Mouse (Mus musculus) intestine, embryonic 14.5 days (tissue): ENCODE results near the gene Spsb2. TPM values are rescaled to one million over a fixed set of nuclear protein-coding genes. Genes with fewer than 3 reads are reported as not detected.
"Not testable (repeated sequence)": the region's sequence is repeated elsewhere in the genome, so short reads cannot be mapped to it uniquely, and the experiment has no call there.

Source experiments
- ATAC-seq: fragments of 200-750 bp; cut with Nextera tagmentation; replicated peaks from 2 replicates; pipeline ENCODE4 v1.8.0; 2017; ENCODE audit warnings: low read depth, moderate number of reproducible peaks, moderate TSS enrichment, moderate library complexity; ENCODE audit not compliant: low FRiP score, low TSS enrichment
- DNase-seq: peaks from one replicate; pipeline ENCODE4 v3.0.0-alpha.2; 2018; ENCODE audit warnings: low spot score
- H3K27ac ChIP-seq: fragments of 300-500 bp; sonication (generic); 2 replicates; pipeline ENCODE4 v1.5.1; 2014; ENCODE audit warnings: low read depth, mild to moderate bottlenecking, control low read depth
- H3K27me3 ChIP-seq: fragments of 300-500 bp; sonication (generic); replicated peaks from 2 replicates; pipeline ENCODE4 v1.6.1; 2014; ENCODE audit warnings: low read length, control low read depth; ENCODE audit not compliant: control insufficient read depth, insufficient read depth
- H3K36me3 ChIP-seq: fragments of 300-500 bp; sonication (generic); 2 replicates; pipeline ENCODE4 v1.6.1; 2014; ENCODE audit warnings: low read length, control low read depth; ENCODE audit not compliant: control insufficient read depth, insufficient read depth
- H3K4me1 ChIP-seq: fragments of 300-500 bp; sonication (generic); replicated peaks from 2 replicates; pipeline ENCODE4 v1.6.1; 2014; ENCODE audit warnings: low read length, control low read depth, mixed read lengths; ENCODE audit not compliant: control insufficient read depth, insufficient read depth
- H3K4me2 ChIP-seq: fragments of 300-500 bp; sonication (generic); 2 replicates; pipeline ENCODE4 v1.6.1; 2014; ENCODE audit warnings: low read length
- H3K4me3 ChIP-seq: fragments of 300-500 bp; sonication (generic); 2 replicates; pipeline ENCODE4 v1.5.1; 2014; ENCODE audit warnings: low read depth, low read length, control low read depth, mixed read lengths
- H3K9ac ChIP-seq: fragments of 300-500 bp; sonication (generic); 2 replicates; pipeline ENCODE4 v1.6.1; 2014; ENCODE audit warnings: mild to moderate bottlenecking, low read length
- H3K9me3 ChIP-seq: fragments of 300-500 bp; sonication (generic); 2 replicates; pipeline ENCODE4 v1.6.1; 2016; ENCODE audit warnings: low read length, control low read depth; ENCODE audit not compliant: control insufficient read depth
- WGBS: fragments of 180-500 bp; shearing (Covaris S2); extraction: QIAGEN DNeasy Blood & Tissue Kit; methylation state at CpG from one replicate; pipeline ENCODE4 v1.1.7; 2014; 5-methylcytosine and 5-hydroxymethylcytosine counted together
- polyA plus RNA-seq: library from polyadenylated mRNA; unstranded; fragments of >200 nt; fragmentation: Nextera tagmentation; extraction: Ambion mirVana; gene quantifications from 2 replicates; pipeline ENCODE4 v1.2.1, GENCODE M21; 2014

The Spsb2 gene
- polyA plus RNA-seq, 1 experiment from 2014 or later = 7.3 TPM

GRCm38 (mm10) chr6:124805341-124806321 lies 2.8 kb upstream of the Spsb2 start:
- Histone ChIP-seq H3K9ac (peak overlapping the region; percentile 59), H3K27ac (peak overlapping the region; percentile 95), H3K4me2 (peak overlapping the region; percentile 89), H3K4me3 (peak overlapping the region; percentile 48), H3K36me3 (peaks cover 6% of the 10 kb centered on the region), H3K4me1 (peaks cover 26% of the 10 kb centered on the region), H3K9me3 (no peaks in the 10 kb centered on the region), H3K27me3 (no peaks in the 10 kb centered on the region)
- ATAC-seq (peak; percentile 74), DNase-seq (peak; percentile 95)
- 1% methylated on average over 34 of the region's 34 CpGs for whole genome bisulfite sequencing

- peaks cover 26% of the 10 kb centered on the region for H3K4me1 ChIP-seq
- no peaks in the 10 kb centered on the region for H3K27me3 ChIP-seq
- DNase-seq (no peak), ATAC-seq (no peak)
- H3K4me2 ChIP-seq = peak overlapping the region; percentile 89
- 0 out of 2 replicates have a peak overlapping the region, but pooled peaks have one; percentile 10 for H3K9ac ChIP-seq
- H3K36me3 ChIP-seq = peaks cover 15% of the 10 kb centered on the region
- WGBS = 81% methylated on average over 7 of the region's 7 CpGs
- H3K9me3 ChIP-seq = no peaks in the 10 kb centered on the region
- peak overlapping the region; percentile 95 for H3K27ac ChIP-seq
- H3K4me3 ChIP-seq = peak overlapping the region; percentile 48
Measured at GRCm38 (mm10) chr6:124806446-124807140, 1.9 kb upstream of the Spsb2 start.

- Histone ChIP-seq H3K27ac (no peak overlapping the region), H3K4me1 (peaks cover 29% of the 10 kb centered on the region), H3K9ac (no peak overlapping the region), H3K36me3 (peaks cover 22% of the 10 kb centered on the region), H3K4me3 (no peak overlapping the region), H3K4me2 (no peak overlapping the region), H3K27me3 (no peaks in the 10 kb centered on the region), H3K9me3 (no peaks in the 10 kb centered on the region)
- no peak for ATAC-seq
- WGBS = 88% methylated on average over 4 of the region's 4 CpGs
- DNase-seq = no peak
Measured at GRCm38 (mm10) chr6:124807366-124807765, 1.1 kb upstream of the Spsb2 start.

GRCm38 (mm10) chr6:124807986-124808357 lies 489 bp upstream of the Spsb2 start:
- DNase-seq (no peak), ATAC-seq (no peak)
- Histone ChIP-seq H3K27me3 (no peaks in the 10 kb centered on the region), H3K9ac (peak overlapping the region; percentile 30; the same call in 1 of the 2 replicates), H3K36me3 (peaks cover 26% of the 10 kb centered on the region), H3K4me3 (peak overlapping the region; percentile 57), H3K4me1 (peaks cover 35% of the 10 kb centered on the region), H3K27ac (peak overlapping the region; percentile 92), H3K4me2 (peak overlapping the region; percentile 98), H3K9me3 (no peaks in the 10 kb centered on the region)
- 69% methylated on average over 6 of the region's 6 CpGs for WGBS

- H3K36me3 ChIP-seq = peaks cover 26% of the 10 kb centered on the region
- DNase-seq = peak; percentile 91
- no peaks in the 10 kb centered on the region for H3K27me3 ChIP-seq
- ATAC-seq = peak; percentile 5
- 0% methylated on average over 35 of the region's 35 CpGs for WGBS
- H3K4me3 ChIP-seq = peak overlapping the region; percentile 57
- H3K4me1 ChIP-seq = peaks cover 37% of the 10 kb centered on the region
- peak overlapping the region; percentile 67 for H3K9ac ChIP-seq
- H3K9me3 ChIP-seq = no peaks in the 10 kb centered on the region
- H3K27ac ChIP-seq = peak overlapping the region; percentile 92
- H3K4me2 ChIP-seq = peak overlapping the region; percentile 98
Measured at GRCm38 (mm10) chr6:124809052-124809774, 752 bp downstream of the Spsb2 start.

GRCm38 (mm10) chr6:124809775-124810538 lies 1.5 kb downstream of the Spsb2 start:
- peak overlapping the region; percentile 67 for H3K9ac ChIP-seq
- ATAC-seq = peak; percentile 0; the same call in 1 of the 2 replicates
- 43% methylated on average over 14 of the region's 14 CpGs for WGBS
- H3K4me1 ChIP-seq = peaks cover 44% of the 10 kb centered on the region
- peak overlapping the region; percentile 92 for H3K27ac ChIP-seq
- no peaks in the 10 kb centered on the region for H3K27me3 ChIP-seq
- H3K9me3 ChIP-seq = no peaks in the 10 kb centered on the region
- H3K36me3 ChIP-seq = peaks cover 27% of the 10 kb centered on the region
- H3K4me2 ChIP-seq = peak overlapping the region; percentile 98
- DNase-seq = no peak
- H3K4me3 ChIP-seq = peak overlapping the region; percentile 57

- ATAC-seq, H3K27me3 ChIP-seq, H3K4me3 ChIP-seq, DNase-seq, H3K9me3 ChIP-seq, H3K9ac ChIP-seq, H3K27ac ChIP-seq, H3K4me2 ChIP-seq: not testable (repeated sequence)
- WGBS = 82% methylated on average over 10 of the region's 11 CpGs
- Histone ChIP-seq H3K4me1 (peaks cover 43% of the 10 kb centered on the region), H3K36me3 (peaks cover 35% of the 10 kb centered on the region)
Measured at GRCm38 (mm10) chr6:124810566-124811402, 2.3 kb downstream of the Spsb2 start.
